Mouse (Mus musculus): ENCODE results near the gene Rnf31.

DNA sequence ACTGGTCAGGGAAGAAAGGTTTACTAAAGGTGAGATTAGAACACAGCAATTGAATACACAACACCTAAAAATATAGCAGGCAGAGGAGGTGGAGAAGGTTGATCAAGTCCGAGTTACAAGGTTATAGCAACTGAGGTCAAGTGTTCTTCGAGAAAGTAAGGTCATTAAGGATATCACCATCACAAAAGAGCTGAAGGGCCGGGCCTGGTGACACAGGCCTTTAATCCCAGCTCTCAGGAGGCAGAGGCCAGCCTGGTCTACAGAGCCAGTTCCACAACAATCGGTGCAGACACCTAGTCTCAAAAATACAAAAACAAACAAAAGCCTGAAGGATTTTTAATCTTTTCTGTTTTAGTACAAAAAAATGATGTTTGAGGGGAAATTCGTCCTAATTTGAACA lies 40.2 kb upstream of the Rnf31 start:
- TF ChIP-seq POLR2A (IDR thresholded peaks at IDR 0.05; ENCODE audit: low read depth, low read length) (no peak), CTCF (IDR thresholded peaks at IDR 0.05; ENCODE audit: extremely low read depth, insufficient read depth, insufficient read length, insufficient replicate concordance) (no peak)
